Mouse (Mus musculus): ENCODE data around the gene Gga1.

Gene Gga1

GRCm38 (mm10) chr15:78914823-78915659, 38.1 kb downstream of the Gga1 start:
- DNase-seq: no peak

- peak; percentile 76 to 78 for DNase-seq
Observed at GRCm38 (mm10) chr15:78915660-78916017, 38.6 kb downstream of the Gga1 start.

- DNase-seq: no peak
Observed at GRCm38 (mm10) chr15:78916052-78916826, 39.2 kb downstream of the Gga1 start.

- no peak for DNase-seq
Observed at GRCm38 (mm10) chr15:78918126-78918525, 41.1 kb downstream of the Gga1 start.

GRCm38 (mm10) chr15:78919914-78920313, 42.9 kb downstream of the Gga1 start:
- DNase-seq: no peak

GRCm38 (mm10) chr15:78922700-78923099, 45.7 kb downstream of the Gga1 start:
- DNase-seq: no peak

GRCm38 (mm10) chr15:78923585-78923984, 46.6 kb downstream of the Gga1 start:
- DNase-seq: peak in 1 of 2 experiments; percentile 46

- no peak for DNase-seq
Observed at GRCm38 (mm10) chr15:78925129-78925528, 48.1 kb downstream of the Gga1 start.

GRCm38 (mm10) chr15:78926021-78926919, 49.3 kb downstream of the Gga1 start, which contains the start of gene Lgals1:
Gene Lgals1 (plus strand): TSS chr15:78926725.
- peak; percentile 47 to 49 for DNase-seq

- DNase-seq: no peak
Observed at GRCm38 (mm10) chr15:78927021-78927787, 50.2 kb downstream of the Gga1 start.

- DNase-seq: peak; percentile 81 to 86
Observed at GRCm38 (mm10) chr15:78927788-78928457, 50.9 kb downstream of the Gga1 start.

GRCm38 (mm10) chr15:78928539-78928938, 51.5 kb downstream of the Gga1 start:
- no peak for DNase-seq

GRCm38 (mm10) chr15:78930192-78930706, 53.3 kb downstream of the Gga1 start:
- DNase-seq: no peak

GRCm38 (mm10) chr15:78930801-78931426, 53.9 kb downstream of the Gga1 start:
- no peak for DNase-seq

GRCm38 (mm10) chr15:78931577-78931976, 54.6 kb downstream of the Gga1 start:
- peak; percentile 78 to 81 for DNase-seq

GRCm38 (mm10) chr15:78934784-78935320, 57.9 kb downstream of the Gga1 start, which contains the start of gene Nol12:
Gene Nol12 (plus strand): TSS chr15:78934933.
- DNase-seq: peak; percentile 84 to 86

GRCm38 (mm10) chr15:78936403-78936802, 59.4 kb downstream of the Gga1 start:
- no peak for DNase-seq

- DNase-seq: no peak
Observed at GRCm38 (mm10) chr15:78937311-78937710, 60.3 kb downstream of the Gga1 start.

- DNase-seq: no peak
Observed at GRCm38 (mm10) chr15:78937963-78938362, 61.0 kb downstream of the Gga1 start.

- DNase-seq: no peak
Observed at GRCm38 (mm10) chr15:78940325-78940724, 63.3 kb downstream of the Gga1 start.

Measured in B cell, adult 2 months (primary cell).